Mouse (Mus musculus): ENCODE measurements around the gene G0s2. TPM values are rescaled to one million over a fixed set of nuclear protein-coding genes. Genes with fewer than 3 reads are reported as not detected.

Gene G0s2
- polyA plus RNA-seq, 1 experiment from 2014 or later: 0.43 TPM

GRCm38 (mm10) chr1:193251386-193251785 is 21.6 kb downstream of the G0s2 start:
- WGBS (ENCODE audit: missing documents): 96% methylated on average over 7 of the region's 7 CpGs
- Histone ChIP-seq H3K36me3 (ENCODE audit: inconsistent target) (no peaks in the 10 kb centered on the region), H3K27ac (no peak overlapping the region), H3K79me2 (ENCODE audit: inconsistent target) (no peaks in the 10 kb centered on the region), H3K4me3 (ENCODE audit: inconsistent target) (no peak overlapping the region)

GRCm38 (mm10) chr1:193250026-193250425 is 23.0 kb downstream of the G0s2 start:
- H3K4me3 ChIP-seq (ENCODE audit: inconsistent target): no peak overlapping the region
- no peaks in the 10 kb centered on the region for H3K79me2 ChIP-seq (ENCODE audit: inconsistent target)
- WGBS (ENCODE audit: missing documents): 57% methylated on average over 2 of the region's 2 CpGs
- no peaks in the 10 kb centered on the region for H3K36me3 ChIP-seq (ENCODE audit: inconsistent target)
- H3K27ac ChIP-seq: no peak overlapping the region

- no peak overlapping the region for H3K27ac ChIP-seq
- no peaks in the 10 kb centered on the region for H3K79me2 ChIP-seq (ENCODE audit: inconsistent target)
- H3K4me3 ChIP-seq (ENCODE audit: inconsistent target): no peak overlapping the region
- H3K36me3 ChIP-seq (ENCODE audit: inconsistent target): no peaks in the 10 kb centered on the region
- 88% methylated on average over 4 of the region's 6 CpGs for WGBS (ENCODE audit: missing documents)
Observed at GRCm38 (mm10) chr1:193244235-193244634, 28.8 kb downstream of the G0s2 start.

GRCm38 (mm10) chr1:193243571-193244193 is 29.3 kb downstream of the G0s2 start:
- WGBS (ENCODE audit: missing documents): 86% methylated on average over 10 of the region's 10 CpGs
- no peak overlapping the region for H3K4me3 ChIP-seq (ENCODE audit: inconsistent target)
- no peaks in the 10 kb centered on the region for H3K36me3 ChIP-seq (ENCODE audit: inconsistent target)
- H3K79me2 ChIP-seq (ENCODE audit: inconsistent target): no peaks in the 10 kb centered on the region
- no peak overlapping the region for H3K27ac ChIP-seq

GRCm38 (mm10) chr1:193242863-193243262 is 30.2 kb downstream of the G0s2 start:
- no peak overlapping the region for H3K27ac ChIP-seq
- no peaks in the 10 kb centered on the region for H3K36me3 ChIP-seq (ENCODE audit: inconsistent target)
- no peak overlapping the region for H3K4me3 ChIP-seq (ENCODE audit: inconsistent target)
- 28% methylated on average over 4 of the region's 4 CpGs for WGBS (ENCODE audit: missing documents)
- H3K79me2 ChIP-seq (ENCODE audit: inconsistent target): no peaks in the 10 kb centered on the region

- Histone ChIP-seq H3K4me3 (ENCODE audit: inconsistent target) (no peak overlapping the region), H3K27ac (no peak overlapping the region), H3K36me3 (ENCODE audit: inconsistent target) (no peaks in the 10 kb centered on the region), H3K79me2 (ENCODE audit: inconsistent target) (no peaks in the 10 kb centered on the region)
- WGBS (ENCODE audit: missing documents): 17% methylated on average over 8 of the region's 8 CpGs
Observed at GRCm38 (mm10) chr1:193242238-193242637, 30.8 kb downstream of the G0s2 start.

- no peak overlapping the region for H3K4me3 ChIP-seq (ENCODE audit: inconsistent target)
- no peaks in the 10 kb centered on the region for H3K79me2 ChIP-seq (ENCODE audit: inconsistent target)
- H3K36me3 ChIP-seq (ENCODE audit: inconsistent target): no peaks in the 10 kb centered on the region
- WGBS (ENCODE audit: missing documents): 96% methylated on average over 4 of the region's 4 CpGs
- H3K27ac ChIP-seq: no peak overlapping the region
Observed at GRCm38 (mm10) chr1:193241436-193241835, 31.6 kb downstream of the G0s2 start.

GRCm38 (mm10) chr1:193238426-193238825 is 34.6 kb downstream of the G0s2 start:
- no peak overlapping the region for H3K27ac ChIP-seq
- 87% methylated on average over 4 of the region's 4 CpGs for WGBS (ENCODE audit: missing documents)
- no peaks in the 10 kb centered on the region for H3K36me3 ChIP-seq (ENCODE audit: inconsistent target)
- no peak overlapping the region for H3K4me3 ChIP-seq (ENCODE audit: inconsistent target)
- no peaks in the 10 kb centered on the region for H3K79me2 ChIP-seq (ENCODE audit: inconsistent target)

GRCm38 (mm10) chr1:193234930-193235329 is 38.1 kb downstream of the G0s2 start:
- Histone ChIP-seq H3K4me3 (ENCODE audit: inconsistent target) (no peak overlapping the region), H3K27ac (no peak overlapping the region), H3K79me2 (ENCODE audit: inconsistent target) (no peaks in the 10 kb centered on the region), H3K36me3 (ENCODE audit: inconsistent target) (no peaks in the 10 kb centered on the region)
- WGBS (ENCODE audit: missing documents): 92% methylated on average over 7 of the region's 7 CpGs

GRCm38 (mm10) chr1:193234130-193234645 is 38.8 kb downstream of the G0s2 start:
- Histone ChIP-seq H3K4me3 (ENCODE audit: inconsistent target) (no peak overlapping the region), H3K27ac (no peak overlapping the region), H3K79me2 (ENCODE audit: inconsistent target) (no peaks in the 10 kb centered on the region), H3K36me3 (ENCODE audit: inconsistent target) (no peaks in the 10 kb centered on the region)
- WGBS (ENCODE audit: missing documents): 91% methylated on average over 2 of the region's 2 CpGs

GRCm38 (mm10) chr1:193232732-193233131 is 40.3 kb downstream of the G0s2 start:
- Histone ChIP-seq H3K4me3 (ENCODE audit: inconsistent target) (no peak overlapping the region), H3K27ac (no peak overlapping the region), H3K36me3 (ENCODE audit: inconsistent target) (no peaks in the 10 kb centered on the region), H3K79me2 (ENCODE audit: inconsistent target) (no peaks in the 10 kb centered on the region)
- WGBS (ENCODE audit: missing documents): 92% methylated on average over 2 of the region's 2 CpGs

- Histone ChIP-seq H3K79me2 (ENCODE audit: inconsistent target) (no peaks in the 10 kb centered on the region), H3K4me3 (ENCODE audit: inconsistent target) (no peak overlapping the region), H3K36me3 (ENCODE audit: inconsistent target) (no peaks in the 10 kb centered on the region), H3K27ac (no peak overlapping the region)
- WGBS (ENCODE audit: missing documents): 19% methylated on average over 4 of the region's 5 CpGs
Observed at GRCm38 (mm10) chr1:193230935-193231334, 42.1 kb downstream of the G0s2 start.

GRCm38 (mm10) chr1:193230531-193230930 is 42.5 kb downstream of the G0s2 start:
- Histone ChIP-seq H3K4me3 (ENCODE audit: inconsistent target) (no peak overlapping the region), H3K27ac (no peak overlapping the region), H3K36me3 (ENCODE audit: inconsistent target) (no peaks in the 10 kb centered on the region), H3K79me2 (ENCODE audit: inconsistent target) (no peaks in the 10 kb centered on the region)
- WGBS (ENCODE audit: missing documents): 56% methylated on average over 3 of the region's 3 CpGs

- no peak overlapping the region for H3K4me3 ChIP-seq (ENCODE audit: inconsistent target)
- H3K27ac ChIP-seq: no peak overlapping the region
- H3K36me3 ChIP-seq (ENCODE audit: inconsistent target): no peaks in the 10 kb centered on the region
- no peaks in the 10 kb centered on the region for H3K79me2 ChIP-seq (ENCODE audit: inconsistent target)
- WGBS (ENCODE audit: missing documents): 46% methylated on average over 5 of the region's 5 CpGs
Observed at GRCm38 (mm10) chr1:193229570-193229969, 43.4 kb downstream of the G0s2 start.

- Histone ChIP-seq H3K36me3 (ENCODE audit: inconsistent target) (no peaks in the 10 kb centered on the region), H3K27ac (no peak overlapping the region), H3K4me3 (ENCODE audit: inconsistent target) (no peak overlapping the region), H3K79me2 (ENCODE audit: inconsistent target) (no peaks in the 10 kb centered on the region)
- WGBS (ENCODE audit: missing documents): 83% methylated on average over 2 of the region's 4 CpGs
Observed at GRCm38 (mm10) chr1:193227537-193227936, 45.5 kb downstream of the G0s2 start.

Data from macrophage (primary cell).